Mouse (Mus musculus): ENCODE data around the gene Ran. TPM values are rescaled to one million over a fixed set of nuclear protein-coding genes. Genes with fewer than 3 reads are reported as not detected.
A peak's percentile ranks its signal among the peaks of the same experiment; 100 is the strongest.
"Not testable (repeated sequence)": the region's sequence is repeated elsewhere in the genome, so short reads cannot be mapped to it uniquely, and the experiment has no call there.

Gene Ran
- polyA plus RNA-seq (2012; rRNA removed) (223 and 266 TPM in 2 replicates), polyA plus RNA-seq (2014; fragmentation: Nextera tagmentation; extraction: Ambion mirVana) (456 and 476 TPM in 2 replicates)

- peak; percentile 94 for DNase-seq (ENCODE audit: low spot score)
- ATAC-seq (ENCODE audit: low FRiP score, low read depth), result peak; percentile 91
- TF ChIP-seq POLR2A (IDR thresholded peaks at IDR 0.05; ENCODE audit: borderline replicate concordance, extremely low read depth, insufficient read depth, insufficient read length), result peak; percentile 38; the same call in 1 of the 2 replicates
- H3K4me3 ChIP-seq (replicated peaks; ENCODE audit: low read length), result peak within 1 kb of the TSS; percentile 87
- peak within 1 kb of the TSS; percentile 97 for H3K9ac ChIP-seq (ENCODE audit: low read depth, low read length, severe bottlenecking)
- peak within 1 kb of the TSS; percentile 90 for H3K4me2 ChIP-seq (replicated peaks; ENCODE audit: low read depth, low read length, severe bottlenecking)
- peaks cover 22% of the 10 kb centered on the region for H3K36me3 ChIP-seq (ENCODE audit: control insufficient read depth, insufficient read depth, low read length)
- H3K4me1 ChIP-seq (ENCODE audit: control insufficient read depth, insufficient read depth, low read length), result peaks cover 12% of the 10 kb centered on the region
- no peaks in the 10 kb centered on the region for H3K27me3 ChIP-seq (ENCODE audit: control insufficient read depth, insufficient read depth, low read length)
- no peaks in the 10 kb centered on the region for H3K9me3 ChIP-seq (ENCODE audit: control insufficient read depth, low read length)
- peak within 1 kb of the TSS; percentile 95 for H3K27ac ChIP-seq (replicated peaks; ENCODE audit: low read depth, low read length)
- WGBS, result 1% methylated on average over 70 of the region's 102 CpGs
Observed at GRCm38 (mm10) chr5:129019497-129020299, at the start of gene Ran. Gene Ran (plus strand): TSS chr5:129020069.

- 65% methylated on average over 10 of the region's 10 CpGs for WGBS
- ATAC-seq (ENCODE audit: low FRiP score, low read depth) (no peak), DNase-seq (ENCODE audit: low spot score) (no peak)
- Histone ChIP-seq H3K27ac (replicated peaks; ENCODE audit: low read depth, low read length) (no peak overlapping the region), H3K4me1 (ENCODE audit: control insufficient read depth, insufficient read depth, low read length) (no peaks in the 10 kb centered on the region), H3K27me3 (ENCODE audit: control insufficient read depth, insufficient read depth, low read length) (no peaks in the 10 kb centered on the region), H3K9ac (ENCODE audit: low read depth, low read length, severe bottlenecking) (no peak overlapping the region), H3K36me3 (ENCODE audit: control insufficient read depth, insufficient read depth, low read length) (no peaks in the 10 kb centered on the region), H3K4me3 (replicated peaks; ENCODE audit: low read length) (no peak overlapping the region), H3K4me2 (replicated peaks; ENCODE audit: low read depth, low read length, severe bottlenecking) (no peak overlapping the region), H3K9me3 (ENCODE audit: control insufficient read depth, low read length) (no peaks in the 10 kb centered on the region; the same call in 1 of the 2 replicates)
- TF ChIP-seq POLR2A (IDR thresholded peaks at IDR 0.05; ENCODE audit: borderline replicate concordance, extremely low read depth, insufficient read depth, insufficient read length), result no peak
Observed at GRCm38 (mm10) chr5:128970878-128971277, 49.0 kb upstream of the Ran start.

GRCm38 (mm10) chr5:128971298-128971697 lies 48.6 kb upstream of the Ran start:
- Histone ChIP-seq H3K4me3 (replicated peaks; ENCODE audit: low read length) (no peak overlapping the region), H3K36me3 (ENCODE audit: control insufficient read depth, insufficient read depth, low read length) (no peaks in the 10 kb centered on the region), H3K4me1 (ENCODE audit: control insufficient read depth, insufficient read depth, low read length) (no peaks in the 10 kb centered on the region), H3K4me2 (replicated peaks; ENCODE audit: low read depth, low read length, severe bottlenecking) (no peak overlapping the region), H3K27me3 (ENCODE audit: control insufficient read depth, insufficient read depth, low read length) (no peaks in the 10 kb centered on the region), H3K9ac (ENCODE audit: low read depth, low read length, severe bottlenecking) (no peak overlapping the region), H3K9me3 (ENCODE audit: control insufficient read depth, low read length) (no peaks in the 10 kb centered on the region; the same call in 1 of the 2 replicates), H3K27ac (replicated peaks; ENCODE audit: low read depth, low read length) (no peak overlapping the region)
- no peak for ATAC-seq (ENCODE audit: low FRiP score, low read depth)
- TF ChIP-seq POLR2A (IDR thresholded peaks at IDR 0.05; ENCODE audit: borderline replicate concordance, extremely low read depth, insufficient read depth, insufficient read length), result no peak
- 18% methylated on average over 14 of the region's 14 CpGs for WGBS
- peak; percentile 60 for DNase-seq (ENCODE audit: low spot score)

- no peaks in the 10 kb centered on the region for H3K4me1 ChIP-seq (ENCODE audit: control insufficient read depth, insufficient read depth, low read length)
- DNase-seq (ENCODE audit: low spot score) (no peak), ATAC-seq (ENCODE audit: low FRiP score, low read depth) (no peak)
- H3K36me3 ChIP-seq (ENCODE audit: control insufficient read depth, insufficient read depth, low read length), result no peaks in the 10 kb centered on the region
- no peaks in the 10 kb centered on the region for H3K9me3 ChIP-seq (ENCODE audit: control insufficient read depth, low read length)
- no peak overlapping the region for H3K4me2 ChIP-seq (replicated peaks; ENCODE audit: low read depth, low read length, severe bottlenecking)
- no peak overlapping the region for H3K4me3 ChIP-seq (replicated peaks; ENCODE audit: low read length)
- H3K9ac ChIP-seq (ENCODE audit: low read depth, low read length, severe bottlenecking), result no peak overlapping the region
- no peak overlapping the region for H3K27ac ChIP-seq (replicated peaks; ENCODE audit: low read depth, low read length)
- WGBS, result 29% methylated on average over 4 of the region's 4 CpGs
- no peaks in the 10 kb centered on the region for H3K27me3 ChIP-seq (ENCODE audit: control insufficient read depth, insufficient read depth, low read length)
- TF ChIP-seq POLR2A (IDR thresholded peaks at IDR 0.05; ENCODE audit: borderline replicate concordance, extremely low read depth, insufficient read depth, insufficient read length), result no peak
Observed at GRCm38 (mm10) chr5:128976266-128976665, 43.6 kb upstream of the Ran start.

GRCm38 (mm10) chr5:128977466-128977865 lies 42.4 kb upstream of the Ran start:
- H3K27me3 ChIP-seq (ENCODE audit: control insufficient read depth, insufficient read depth, low read length); H3K4me1 ChIP-seq (ENCODE audit: control insufficient read depth, insufficient read depth, low read length); DNase-seq (ENCODE audit: low spot score); H3K9me3 ChIP-seq (ENCODE audit: control insufficient read depth, low read length); H3K27ac ChIP-seq (replicated peaks; ENCODE audit: low read depth, low read length); H3K4me3 ChIP-seq (replicated peaks; ENCODE audit: low read length); H3K4me2 ChIP-seq (replicated peaks; ENCODE audit: low read depth, low read length, severe bottlenecking); H3K36me3 ChIP-seq (ENCODE audit: control insufficient read depth, insufficient read depth, low read length); H3K9ac ChIP-seq (ENCODE audit: low read depth, low read length, severe bottlenecking); ATAC-seq (ENCODE audit: low FRiP score, low read depth): not testable (repeated sequence)
- whole genome bisulfite sequencing, result 81% methylated on average over 1 of the region's 1 CpGs
